Mouse (Mus musculus): ENCODE measurements at regions not wholly inside any gene's neighbourhood (a gene's known extent, or its start where the extent isn't known, plus 50 kb on each side); places are given as distances from the start of the nearest gene placed in this dataset. TPM values are rescaled to one million over a fixed set of nuclear protein-coding genes. Genes with fewer than 3 reads are reported as not detected.
"Not testable (repeated sequence)": the region's sequence is repeated elsewhere in the genome, so short reads cannot be mapped to it uniquely, and the experiment has no call there.

- DNase-seq (ENCODE audit: low spot score) = no peak
Observed at GRCm38 (mm10) chr12:15122586-15123212, 694.0 kb downstream of the Trib2 start.

DNA sequence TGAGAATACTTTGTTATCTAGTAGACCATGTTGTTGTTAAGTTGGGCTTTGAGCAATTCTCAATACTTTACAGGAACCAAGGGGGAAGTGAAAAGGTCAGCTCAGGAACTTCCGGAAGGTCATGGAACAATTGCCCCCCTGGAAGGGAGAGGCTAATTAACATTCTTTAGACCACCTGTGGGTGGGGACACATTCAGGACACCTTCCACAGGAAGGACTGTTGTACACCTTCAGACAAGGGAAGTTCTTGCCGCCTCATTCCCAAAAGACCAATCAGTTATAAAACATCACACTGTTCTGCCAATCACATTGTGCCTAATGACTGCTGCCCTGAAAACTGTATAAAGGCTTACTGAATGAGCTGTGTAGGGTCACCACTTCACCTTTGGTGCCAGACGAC lies 701.2 kb downstream of the Trib2 start:
- no peak for DNase-seq (ENCODE audit: low spot score)

DNA sequence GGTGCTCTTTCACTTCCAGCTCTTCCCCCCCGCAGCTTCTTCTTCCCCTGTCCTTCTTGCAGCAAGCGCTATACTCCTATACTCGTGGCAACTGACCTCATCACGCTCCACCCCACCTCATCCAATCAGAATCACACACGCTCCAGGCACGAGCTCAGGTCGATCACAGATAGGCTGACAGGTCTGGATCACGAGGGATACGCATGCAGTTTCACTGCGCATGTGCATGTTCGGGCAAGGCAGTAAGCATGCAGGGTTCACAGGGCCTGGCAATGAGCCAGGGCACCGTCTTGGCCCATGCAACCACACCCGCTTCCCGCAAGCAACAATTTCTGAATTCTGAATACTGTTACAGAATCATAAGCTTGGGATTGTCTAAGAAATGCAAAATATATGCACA lies 701.9 kb downstream of the Trib2 start:
- DNase-seq (ENCODE audit: low spot score) = no peak

DNA sequence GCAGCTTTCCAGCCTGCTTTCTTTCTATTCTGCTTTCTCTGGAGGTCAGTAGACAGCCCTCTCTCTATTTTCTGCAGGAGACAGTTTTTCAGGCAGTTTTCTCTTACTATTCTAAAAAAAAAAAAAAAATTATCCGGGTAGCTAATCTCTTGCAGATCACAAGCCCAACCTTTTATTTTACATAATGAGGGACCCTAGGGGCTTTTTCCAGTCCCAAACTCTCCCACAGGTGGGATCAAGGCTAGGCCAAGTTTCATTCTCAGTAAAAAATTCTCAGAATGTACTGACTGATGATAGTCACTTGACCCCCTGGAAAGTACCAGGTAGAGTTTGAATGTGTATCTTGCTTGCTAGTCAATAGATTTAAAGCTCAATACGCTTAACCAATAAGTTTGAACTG lies 705.7 kb downstream of the Trib2 start:
- DNase-seq (ENCODE audit: low spot score) = no peak

DNA sequence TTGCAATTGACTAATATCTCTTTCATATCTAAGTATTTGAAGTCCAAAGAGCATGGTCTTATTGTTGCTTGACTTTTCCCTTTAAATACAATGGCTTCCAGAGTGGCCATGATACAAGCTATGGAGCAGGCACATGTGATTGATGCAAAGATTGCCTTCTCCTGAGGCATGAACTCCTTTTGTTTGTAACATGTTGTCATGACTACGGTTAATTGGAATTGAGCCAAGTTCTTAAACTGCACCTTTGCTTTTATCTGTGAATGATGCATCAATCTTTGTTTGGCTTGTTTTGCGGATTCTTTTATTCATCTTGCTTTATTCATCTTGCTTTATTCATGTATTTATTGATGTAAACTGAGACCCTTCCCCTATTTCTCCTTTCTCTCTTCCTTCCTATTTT lies 711.8 kb downstream of the Trib2 start:
- no peak for DNase-seq (ENCODE audit: low spot score)

DNA sequence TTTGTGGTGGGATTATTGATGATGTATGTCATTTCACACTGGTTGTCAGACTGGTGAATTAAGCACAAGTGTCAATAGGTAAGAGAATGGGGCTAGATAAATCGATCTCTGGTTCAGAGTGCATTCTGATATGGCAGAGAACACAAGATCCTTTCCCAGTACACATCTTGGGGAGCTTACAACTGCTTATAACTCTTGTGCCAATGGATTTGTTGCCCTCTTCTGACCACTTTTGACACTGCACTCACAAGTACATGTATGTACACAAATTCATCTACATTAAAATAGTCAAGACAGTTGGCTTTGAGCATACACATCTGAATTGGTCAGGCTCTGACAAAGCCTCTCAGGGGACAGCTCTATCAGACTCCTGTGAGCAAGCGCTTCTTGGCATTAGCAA lies 738.1 kb downstream of the Trib2 start:
- no peak for DNase-seq (ENCODE audit: low spot score)

GRCm38 (mm10) chr12:15064351-15064750 lies 752.4 kb downstream of the Trib2 start:
- DNase-seq (ENCODE audit: low spot score) = no peak

- no peak for DNase-seq (ENCODE audit: low spot score)
Observed at GRCm38 (mm10) chr12:15051387-15051786, 765.3 kb downstream of the Trib2 start.

- no peak for DNase-seq (ENCODE audit: low spot score)
Observed at GRCm38 (mm10) chr12:15043264-15043663, 773.5 kb downstream of the Trib2 start.

GRCm38 (mm10) chr12:15011091-15011490 lies 805.6 kb downstream of the Trib2 start:
- no peak for DNase-seq (ENCODE audit: low spot score)

DNA sequence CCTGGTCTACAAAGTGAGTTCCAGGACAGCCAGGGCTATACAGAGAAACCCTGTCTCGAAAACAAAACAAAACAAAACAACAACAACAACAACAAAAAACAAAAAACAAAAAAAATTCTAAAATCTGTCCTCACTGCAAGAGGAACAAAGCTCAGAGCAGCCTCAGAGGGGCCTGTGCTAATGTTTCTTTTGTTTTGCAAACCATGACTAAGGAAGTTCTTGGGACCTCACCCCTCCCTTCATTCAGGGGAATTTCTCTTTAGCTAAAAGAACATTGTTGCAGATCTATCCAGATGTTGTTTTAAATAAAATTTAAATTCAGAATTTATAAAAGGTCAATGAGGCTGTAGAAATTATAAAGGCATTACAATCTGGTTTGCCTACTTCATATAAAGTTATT lies 814.3 kb downstream of the Trib2 start:
- DNase-seq (ENCODE audit: low spot score) = not testable (repeated sequence)

Small RNA genes lying in the stretch of these regions (microRNA-seq; reads per million reads assigned to microRNA genes)
- not detected for gene Gm27682
